Mouse (Mus musculus) stomach, postnatal 0 days (tissue): ENCODE measurements around the gene Gdpd2. TPM values are rescaled to one million over a fixed set of nuclear protein-coding genes. Genes with fewer than 3 reads are reported as not detected.

Experiments used
- ATAC-seq: fragments of 200-750 bp; cut with Nextera tagmentation; 2 replicates; pipeline ENCODE4 v1.8.0; 2017; ENCODE audit not compliant: low FRiP score, low TSS enrichment
- DNase-seq: peaks from one replicate; pipeline ENCODE4 v3.0.0-alpha.2; 2016; ENCODE audit warnings: low spot score
- H3K27ac ChIP-seq: fragments of 300-500 bp; sonication (generic); replicated peaks from 2 replicates; pipeline ENCODE4 v1.5.1; 2014; ENCODE audit warnings: mild to moderate bottlenecking, control low read depth
- H3K27me3 ChIP-seq: fragments of 300-500 bp; sonication (generic); 2 replicates; pipeline ENCODE4 v1.6.1; 2014; ENCODE audit warnings: low read length; ENCODE audit not compliant: control insufficient read depth, insufficient read depth
- H3K36me3 ChIP-seq: fragments of 300-500 bp; sonication (generic); 2 replicates; pipeline ENCODE4 v1.6.1; 2014; ENCODE audit warnings: low read length, mixed read lengths; ENCODE audit not compliant: control insufficient read depth, insufficient read depth
- H3K4me1 ChIP-seq: fragments of 300-500 bp; sonication (generic); replicated peaks from 2 replicates; pipeline ENCODE4 v1.6.1; 2014; ENCODE audit warnings: antibody characterized with exemption; ENCODE audit not compliant: control insufficient read depth, insufficient read depth
- H3K4me2 ChIP-seq: fragments of 300-500 bp; sonication (generic); replicated peaks from 2 replicates; pipeline ENCODE4 v1.6.1; 2014; ENCODE audit warnings: low read depth, mild to moderate bottlenecking, control low read depth, moderate library complexity
- H3K4me3 ChIP-seq: fragments of 300-500 bp; sonication (generic); 2 replicates; pipeline ENCODE4 v1.5.1; 2014; ENCODE audit warnings: low read depth, low read length, control low read depth
- H3K9ac ChIP-seq: fragments of 300-500 bp; sonication (generic); 2 replicates; pipeline ENCODE4 v1.6.1; 2014; ENCODE audit warnings: mild to moderate bottlenecking, low read length, control low read depth, mixed read lengths
- H3K9me3 ChIP-seq: fragments of 300-500 bp; sonication (generic); 2 replicates; pipeline ENCODE4 v1.6.1; 2016; ENCODE audit warnings: low read length; ENCODE audit not compliant: control insufficient read depth
- CTCF ChIP-seq: IDR thresholded peaks from 2 replicates; pipeline ENCODE4 v1.5.1; 2016; ENCODE audit warnings: antibody characterized with exemption, low read depth, mild to moderate bottlenecking, moderate library complexity
- EP300 ChIP-seq: optimal IDR thresholded peaks from 2 replicates; pipeline ENCODE3; 2016; ENCODE audit warnings: antibody characterized with exemption
- WGBS: fragments of 180-500 bp; shearing (Covaris S2); extraction: QIAGEN DNeasy Blood & Tissue Kit; methylation state at CpG from one replicate; pipeline ENCODE4 v1.1.7; 2014; 5-methylcytosine and 5-hydroxymethylcytosine counted together
- polyA plus RNA-seq: library from polyadenylated mRNA; unstranded; fragments of >200 nt; fragmentation: Nextera tagmentation; extraction: Ambion mirVana; gene quantifications from 2 replicates; pipeline ENCODE4 v1.2.1, GENCODE M21; 2015

The Gdpd2 gene
- polyA plus RNA-seq, 1 experiment from 2014 or later: 21.4 TPM

DNA sequence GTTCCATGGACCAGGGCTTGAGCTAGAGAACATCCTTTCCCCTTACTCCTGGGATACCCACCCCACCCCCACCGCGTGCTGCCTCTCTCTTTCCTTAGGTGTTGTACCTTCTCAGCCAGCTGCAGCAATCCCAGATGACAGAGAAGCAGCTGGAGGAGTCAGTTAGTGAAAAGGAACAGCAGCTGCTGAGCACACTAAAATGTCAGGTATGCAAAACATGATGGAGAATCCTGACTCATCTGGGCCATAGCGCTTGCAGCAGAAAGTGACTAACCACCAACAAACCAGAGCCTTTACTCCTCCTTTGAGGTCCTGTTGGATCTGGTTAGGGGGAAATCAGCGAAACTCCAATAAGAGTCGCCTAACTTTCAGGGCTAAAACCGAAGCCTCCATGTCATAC is 13.5 kb upstream of the Gdpd2 start:
- no peaks in the 10 kb centered on the region for H3K4me1 ChIP-seq
- H3K27ac ChIP-seq: 0 out of 2 replicates have a peak overlapping the region, but pooled peaks have one; percentile 49
- no peaks in the 10 kb centered on the region for H3K36me3 ChIP-seq
- no peaks in the 10 kb centered on the region for H3K27me3 ChIP-seq
- no peak overlapping the region for H3K9ac ChIP-seq
- DNase-seq (no peak), ATAC-seq (no peak)
- H3K9me3 ChIP-seq: no peaks in the 10 kb centered on the region
- no peak overlapping the region for H3K4me2 ChIP-seq
- no peak overlapping the region for H3K4me3 ChIP-seq
- WGBS: 80% methylated on average over 6 of the region's 6 CpGs
- TF ChIP-seq EP300: no peak
- no peak for TF ChIP-seq CTCF

GRCm38 (mm10) chrX:100728947-100729346 is 726 bp upstream of the Gdpd2 start:
- Histone ChIP-seq H3K9me3 (no peaks in the 10 kb centered on the region), H3K36me3 (no peaks in the 10 kb centered on the region), H3K27ac (no peak overlapping the region), H3K4me3 (no peak overlapping the region), H3K4me2 (no peak overlapping the region), H3K27me3 (no peaks in the 10 kb centered on the region), H3K9ac (no peak overlapping the region), H3K4me1 (no peaks in the 10 kb centered on the region)
- TF ChIP-seq EP300 (no peak), CTCF (no peak)
- no peak for DNase-seq
- no peak for ATAC-seq
- 26% methylated on average over 1 of the region's 1 CpGs for WGBS

DNA sequence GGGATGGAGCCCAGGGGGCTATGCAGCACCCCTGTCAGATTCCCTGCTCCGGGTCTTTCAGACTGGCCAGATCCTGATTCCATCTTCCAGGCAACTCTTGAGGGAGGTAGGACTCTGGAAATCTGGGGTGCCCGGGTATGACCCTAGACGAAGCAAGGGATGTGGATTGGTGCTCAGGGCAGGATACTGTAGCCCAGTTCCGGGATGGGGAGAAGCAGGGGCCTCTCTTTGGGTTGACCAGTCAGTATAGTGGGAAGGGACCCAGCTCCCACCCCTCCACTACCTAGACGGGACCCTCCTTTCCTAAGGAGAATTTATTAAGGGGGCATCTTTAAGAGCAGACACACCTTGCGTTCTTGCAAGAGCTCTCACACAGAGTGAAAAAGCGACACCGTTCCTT is 593 bp downstream of the Gdpd2 start:
- Histone ChIP-seq H3K4me3 (0 out of 2 replicates have a peak overlapping the region, but pooled peaks have one; percentile 10), H3K4me1 (no peaks in the 10 kb centered on the region), H3K9me3 (no peaks in the 10 kb centered on the region), H3K27ac (no peak overlapping the region), H3K4me2 (peak overlapping the region; percentile 40), H3K36me3 (no peaks in the 10 kb centered on the region), H3K9ac (no peak overlapping the region; the same call in 1 of the 2 replicates), H3K27me3 (no peaks in the 10 kb centered on the region)
- DNase-seq (no peak), ATAC-seq (no peak)
- 35% methylated on average over 8 of the region's 8 CpGs for WGBS
- TF ChIP-seq CTCF (no peak), EP300 (no peak)

GRCm38 (mm10) chrX:100734359-100734758 is 4.7 kb downstream of the Gdpd2 start:
- no peaks in the 10 kb centered on the region for H3K4me1 ChIP-seq
- no peak for TF ChIP-seq EP300
- no peak for TF ChIP-seq CTCF
- H3K27ac ChIP-seq: no peak overlapping the region
- no peaks in the 10 kb centered on the region for H3K36me3 ChIP-seq
- H3K4me3 ChIP-seq: no peak overlapping the region
- WGBS: 69% methylated on average over 7 of the region's 7 CpGs
- H3K4me2 ChIP-seq: no peak overlapping the region
- H3K9me3 ChIP-seq: no peaks in the 10 kb centered on the region
- H3K9ac ChIP-seq: no peak overlapping the region
- ATAC-seq (no peak), DNase-seq (no peak)
- H3K27me3 ChIP-seq: no peaks in the 10 kb centered on the region

DNA sequence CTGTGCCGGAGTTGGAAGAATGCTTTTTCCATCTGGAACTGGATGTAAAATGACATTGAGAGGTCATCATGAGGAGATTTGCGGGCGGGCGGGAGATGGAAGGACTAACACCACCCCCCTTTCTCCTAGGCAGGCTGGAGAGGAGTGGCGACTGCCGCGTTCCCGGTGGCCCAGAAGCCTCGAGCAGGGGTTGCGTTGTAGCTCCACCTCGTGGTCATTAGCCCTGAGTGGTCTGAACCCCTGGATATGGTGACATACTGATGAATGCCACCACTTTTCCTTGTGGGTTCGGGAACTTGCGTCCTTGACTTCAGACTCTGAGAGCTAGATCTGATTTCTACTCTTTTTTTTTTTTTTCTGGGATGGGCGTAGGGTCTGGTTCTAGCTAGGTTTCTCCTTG is 9.2 kb downstream of the Gdpd2 start:
- no peaks in the 10 kb centered on the region for H3K36me3 ChIP-seq
- no peak overlapping the region for H3K9ac ChIP-seq
- peak; percentile 56; the same call in 1 of the 2 replicates for ATAC-seq
- H3K9me3 ChIP-seq: no peaks in the 10 kb centered on the region
- DNase-seq: peak; percentile 56
- no peak overlapping the region for H3K27ac ChIP-seq
- peak overlapping the region; percentile 19 for H3K4me3 ChIP-seq
- no peaks in the 10 kb centered on the region for H3K4me1 ChIP-seq
- TF ChIP-seq EP300: no peak
- peak; percentile 70 for TF ChIP-seq CTCF
- H3K27me3 ChIP-seq: no peaks in the 10 kb centered on the region
- H3K4me2 ChIP-seq: peak overlapping the region; percentile 45
- 17% methylated on average over 14 of the region's 14 CpGs for WGBS

- 25% methylated on average over 10 of the region's 10 CpGs for WGBS
- no peak for ATAC-seq
Observed at GRCm38 (mm10) chrX:100739443-100739842, 9.8 kb downstream of the Gdpd2 start.

More at GRCm38 (mm10) chrX:100739443-100739842, 9.8 kb downstream of the Gdpd2 start:
- Histone ChIP-seq H3K4me2 (peak overlapping the region; percentile 45), H3K27ac (no peak overlapping the region), H3K27me3 (no peaks in the 10 kb centered on the region), H3K4me3 (peak overlapping the region; percentile 19), H3K9ac (no peak overlapping the region), H3K36me3 (no peaks in the 10 kb centered on the region), H3K9me3 (no peaks in the 10 kb centered on the region), H3K4me1 (no peaks in the 10 kb centered on the region)
- no peak for DNase-seq
- TF ChIP-seq EP300 (no peak), CTCF (no peak)
